Mouse (Mus musculus) erythroblast, embryonic 14.5 days (primary cell): ENCODE measurements around the gene Gdpd3. TPM values are rescaled to one million over a fixed set of nuclear protein-coding genes. Genes with fewer than 3 reads are reported as not detected.

ENCODE experiments used
- H3K27me3 ChIP-seq: 2 replicates; pipeline ENCODE4 v1.6.1; 2012; ENCODE audit warnings: inconsistent platforms; ENCODE audit not compliant: control insufficient read depth
- H3K36me3 ChIP-seq: 2 replicates; pipeline ENCODE4 v1.6.1; 2012; ENCODE audit warnings: mild to moderate bottlenecking, inconsistent platforms; ENCODE audit not compliant: control insufficient read depth
- H3K4me1 ChIP-seq: 2 replicates; pipeline ENCODE4 v1.6.1; 2012; ENCODE audit warnings: inconsistent platforms; ENCODE audit not compliant: control insufficient read depth
- H3K4me3 ChIP-seq: replicated peaks from 2 replicates; pipeline ENCODE3; 2012; ENCODE audit warnings: moderate library complexity, mild to moderate bottlenecking, inconsistent platforms
- H3K9me3 ChIP-seq: 2 replicates; pipeline ENCODE4 v1.6.1; 2012; ENCODE audit warnings: low read length, inconsistent platforms, mixed read lengths; ENCODE audit not compliant: control insufficient read depth
- GATA1 ChIP-seq: IDR thresholded peaks from 2 replicates; pipeline ENCODE4 v1.6.1; 2012; ENCODE audit warnings: low read length, inconsistent platforms, mixed read lengths
- TAL1 ChIP-seq: IDR thresholded peaks from 3 replicates; pipeline ENCODE4 v1.6.1; 2012; ENCODE audit warnings: low read length, inconsistent platforms, mixed read lengths
- polyA plus RNA-seq: library from polyadenylated mRNA; stranded (reverse); fragments of >175 nt; gene quantifications from 2 replicates; pipeline ENCODE4 v1.2.3, GENCODE M21; 2012

The Gdpd3 gene
- polyA plus RNA-seq, 1 experiment: 0.36 TPM

- Histone ChIP-seq H3K36me3 (peaks cover 44% of the 10 kb centered on the region), H3K4me3 (peak overlapping the region; percentile 90), H3K9me3 (no peaks in the 10 kb centered on the region), H3K27me3 (no peaks in the 10 kb centered on the region), H3K4me1 (peaks cover 82% of the 10 kb centered on the region)
- no peak for TF ChIP-seq TAL1
- TF ChIP-seq GATA1: peak; percentile 49; the same call in 1 of the 2 replicates
Observed at GRCm38 (mm10) chr7:126799050-126799467, 32.9 kb downstream of the Gdpd3 start.

DNA sequence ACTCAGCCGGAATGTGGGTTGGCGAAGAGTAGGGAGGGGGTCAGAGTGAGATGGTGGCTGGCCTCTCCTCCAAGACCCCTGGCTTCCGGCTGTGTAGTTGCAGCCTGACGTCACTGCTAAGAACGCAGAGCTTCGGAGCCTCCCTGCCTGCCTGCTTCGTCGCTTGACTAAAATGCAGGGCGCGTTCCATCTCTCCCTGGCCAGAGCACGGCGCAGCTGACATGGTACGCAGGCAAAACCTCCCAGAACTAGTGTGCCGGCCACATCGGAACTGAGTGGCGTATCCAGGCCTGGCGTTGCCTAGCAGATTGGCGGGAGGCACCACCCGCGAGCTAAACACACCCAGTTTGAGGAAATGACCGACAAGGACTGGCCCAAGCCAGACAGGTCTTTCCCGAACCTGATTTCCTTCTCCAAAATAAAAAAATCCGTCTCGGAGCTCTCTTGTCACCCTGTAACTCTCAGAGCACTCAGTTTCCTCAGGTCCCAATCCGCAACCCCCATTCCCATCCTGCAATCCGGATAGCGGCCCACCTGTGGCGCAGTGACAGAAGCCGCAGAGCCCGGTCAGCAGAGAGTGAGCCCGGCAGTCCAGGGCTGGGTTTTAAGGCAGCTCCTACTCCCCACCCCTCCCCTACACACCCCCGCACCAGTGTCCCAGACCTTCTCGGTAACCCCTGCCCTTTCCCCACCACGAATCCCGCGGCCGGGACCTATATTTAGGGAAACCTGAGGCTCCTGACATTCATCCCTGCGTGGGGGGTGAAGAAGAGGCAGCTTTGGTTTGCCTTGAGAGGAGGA lies 33.5 kb downstream of the Gdpd3 start:
- Histone ChIP-seq H3K9me3 (no peaks in the 10 kb centered on the region), H3K4me1 (peaks cover 76% of the 10 kb centered on the region), H3K36me3 (peaks cover 43% of the 10 kb centered on the region), H3K4me3 (peak overlapping the region; percentile 90), H3K27me3 (no peaks in the 10 kb centered on the region)
- TF ChIP-seq GATA1 (no peak), TAL1 (no peak)

DNA sequence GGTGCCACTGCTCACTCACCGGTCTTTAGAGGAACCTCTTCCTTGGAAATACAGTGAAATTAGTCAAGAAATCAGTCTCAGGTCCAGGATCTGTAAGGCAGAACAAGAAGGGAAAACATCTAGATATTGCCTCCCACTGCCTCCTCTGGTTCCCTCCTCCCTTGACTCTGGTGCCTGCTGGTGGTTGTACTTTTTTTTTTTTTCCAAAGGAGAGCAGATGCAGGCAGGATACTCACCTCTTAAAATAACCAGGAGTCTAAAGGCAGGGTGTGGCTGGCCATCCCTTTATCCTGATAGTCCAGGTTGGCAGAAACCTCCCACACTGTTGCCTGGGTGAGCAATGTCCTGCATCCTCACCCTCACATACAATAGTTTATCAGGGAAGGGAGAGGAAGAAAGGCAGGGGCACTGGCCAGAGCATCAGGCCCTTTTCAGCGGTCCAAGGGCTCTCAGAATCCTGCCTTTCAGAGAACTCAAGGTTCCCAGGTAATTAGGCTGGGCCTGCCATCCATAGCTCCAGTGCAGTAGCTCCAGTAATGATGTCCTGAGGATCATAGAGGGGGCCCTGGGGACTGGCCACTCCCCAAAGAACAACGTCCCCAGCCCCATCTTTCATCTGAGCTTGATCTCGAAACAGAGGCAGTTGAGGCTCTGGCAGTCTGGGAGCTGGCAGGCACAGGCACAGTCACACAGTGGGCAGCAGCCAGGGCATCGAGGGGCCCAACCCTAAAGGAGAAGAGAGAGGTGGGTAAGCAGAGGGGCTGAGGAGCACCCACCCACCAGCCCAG lies 34.3 kb downstream of the Gdpd3 start:
- no peaks in the 10 kb centered on the region for H3K27me3 ChIP-seq
- no peak for TF ChIP-seq TAL1
- no peak for TF ChIP-seq GATA1
- peaks cover 70% of the 10 kb centered on the region for H3K4me1 ChIP-seq
- H3K4me3 ChIP-seq: peak overlapping the region; percentile 90
- H3K9me3 ChIP-seq: no peaks in the 10 kb centered on the region
- peaks cover 39% of the 10 kb centered on the region for H3K36me3 ChIP-seq

DNA sequence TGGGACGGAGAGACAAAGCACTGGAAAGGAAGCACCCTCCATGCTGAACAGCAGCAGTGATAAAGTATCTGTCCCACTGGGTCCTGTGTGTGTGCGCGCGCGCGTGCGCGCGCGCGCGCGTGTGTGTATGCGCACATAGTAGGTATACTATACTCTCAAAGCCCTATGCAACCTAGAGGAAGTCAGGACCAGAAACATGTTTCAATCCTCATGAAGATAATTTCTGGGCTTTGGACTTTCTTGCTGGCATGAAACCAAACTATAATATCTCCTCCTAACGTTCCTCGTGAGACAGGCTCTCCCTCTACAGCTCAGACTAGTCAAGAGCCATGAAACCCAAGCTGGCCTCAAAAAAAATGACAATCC lies 34.9 kb downstream of the Gdpd3 start:
- Histone ChIP-seq H3K4me1 (peaks cover 64% of the 10 kb centered on the region), H3K9me3 (no peaks in the 10 kb centered on the region), H3K27me3 (no peaks in the 10 kb centered on the region), H3K4me3 (no peak overlapping the region), H3K36me3 (peaks cover 33% of the 10 kb centered on the region)
- TF ChIP-seq GATA1 (no peak), TAL1 (no peak)

- Histone ChIP-seq H3K4me1 (peaks cover 55% of the 10 kb centered on the region), H3K4me3 (no peak overlapping the region), H3K36me3 (peaks cover 21% of the 10 kb centered on the region), H3K27me3 (no peaks in the 10 kb centered on the region), H3K9me3 (no peaks in the 10 kb centered on the region)
- no peak for TF ChIP-seq TAL1
- TF ChIP-seq GATA1: no peak
Observed at GRCm38 (mm10) chr7:126802134-126802889, 36.2 kb downstream of the Gdpd3 start.

GRCm38 (mm10) chr7:126803181-126803580 lies 37.0 kb downstream of the Gdpd3 start:
- H3K4me1 ChIP-seq: peaks cover 55% of the 10 kb centered on the region
- H3K27me3 ChIP-seq: no peaks in the 10 kb centered on the region
- H3K9me3 ChIP-seq: no peaks in the 10 kb centered on the region
- TF ChIP-seq TAL1 (no peak), GATA1 (no peak)
- H3K36me3 ChIP-seq: peaks cover 21% of the 10 kb centered on the region
- no peak overlapping the region for H3K4me3 ChIP-seq

GRCm38 (mm10) chr7:126803751-126804150 lies 37.6 kb downstream of the Gdpd3 start:
- TF ChIP-seq GATA1 (no peak), TAL1 (no peak)
- Histone ChIP-seq H3K4me1 (peaks cover 55% of the 10 kb centered on the region), H3K4me3 (no peak overlapping the region), H3K36me3 (peaks cover 21% of the 10 kb centered on the region), H3K27me3 (no peaks in the 10 kb centered on the region), H3K9me3 (no peaks in the 10 kb centered on the region)

- Histone ChIP-seq H3K36me3 (peaks cover 21% of the 10 kb centered on the region), H3K4me1 (peaks cover 51% of the 10 kb centered on the region), H3K4me3 (no peak overlapping the region), H3K27me3 (no peaks in the 10 kb centered on the region), H3K9me3 (no peaks in the 10 kb centered on the region)
- TF ChIP-seq GATA1 (no peak), TAL1 (no peak)
Observed at GRCm38 (mm10) chr7:126806956-126807355, 40.8 kb downstream of the Gdpd3 start.
